ENCODE assay signal across 8 mouse cellular contexts in the genomic region with DNA sequence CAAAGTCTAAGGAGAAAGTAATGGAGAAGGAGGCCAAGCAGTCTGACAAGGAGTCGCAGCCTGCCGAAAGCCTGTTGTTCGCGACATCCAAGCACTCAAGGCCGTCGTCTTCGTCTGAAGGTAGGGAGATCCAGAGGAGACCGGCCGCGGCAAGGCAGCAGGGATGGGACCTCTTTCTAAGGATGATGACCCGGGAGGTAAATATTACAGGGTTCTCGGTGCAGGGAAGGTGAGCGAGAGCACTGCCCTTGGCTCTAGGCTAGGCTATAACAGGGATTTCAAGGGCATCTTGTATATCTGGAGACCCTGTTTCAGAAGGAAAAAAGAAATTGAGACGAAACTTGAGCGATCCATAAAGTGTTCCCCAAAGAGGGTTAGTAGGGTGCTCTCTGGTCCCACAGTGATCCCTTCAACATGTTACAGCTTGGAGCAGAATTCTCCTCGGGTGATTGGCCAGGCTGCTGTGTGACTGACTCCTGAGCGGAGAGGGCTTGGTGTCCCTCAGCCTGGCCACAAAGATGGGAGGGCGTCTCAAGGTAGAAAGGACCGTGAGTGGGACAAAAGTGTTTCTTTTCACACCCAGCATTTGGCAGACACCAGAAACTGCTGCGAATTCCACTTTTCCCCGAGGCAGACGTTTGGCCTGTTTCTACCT. TPM values are rescaled to one million over a fixed set of nuclear protein-coding genes. Genes with fewer than 3 reads are reported as not detected.
DNase-seq lines count a peak whose midpoint lies in the region; ATAC-seq and TF ChIP-seq lines count a peak whose summit lies in the region.

No protein-coding gene starts in this region.

- peak overlapping the region; percentile 87 for H3K27ac ChIP-seq in forebrain, embryonic 10.5 days
- peak overlapping the region; percentile 88 for H3K27ac ChIP-seq in limb, embryonic 10.5 days
- H3K27ac ChIP-seq in neural tube, embryonic 14.5 days (ENCODE audit: low read depth, low read length) = peak overlapping the region; percentile 4; the same call in 1 of the 2 replicates

- DNase-seq in lung, adult 2 months = no peak
- DNase-seq in lung, postnatal 10 days = no peak
- DNase-seq in forebrain, embryonic 10.5 days (ENCODE audit: extremely low spot score, low spot score) = no peak
- no peak for DNase-seq in limb, embryonic 10.5 days (ENCODE audit: low spot score)
- no peak for DNase-seq in thymus, postnatal 14 days
- no peak for DNase-seq in thymus, adult 18-20 months

- TF ChIP-seq CTCF in lung, adult 2 months (IDR thresholded peaks at IDR 0.05; ENCODE audit: insufficient read depth, low read length) = no peak

- H3K9me3 ChIP-seq in forebrain, embryonic 10.5 days = no peaks in the 10 kb centered on the region
- H3K9me3 ChIP-seq in limb, embryonic 10.5 days (replicated peaks) = no peaks in the 10 kb centered on the region
- no peaks in the 10 kb centered on the region for H3K9me3 ChIP-seq in neural tube, embryonic 14.5 days (ENCODE audit: control insufficient read depth, low read length)

- H3K36me3 ChIP-seq in forebrain, embryonic 10.5 days (replicated peaks) = peaks cover 28% of the 10 kb centered on the region
- H3K36me3 ChIP-seq in limb, embryonic 10.5 days = peaks cover 31% of the 10 kb centered on the region
- peaks cover 18% of the 10 kb centered on the region for H3K36me3 ChIP-seq in neural tube, embryonic 14.5 days (ENCODE audit: control insufficient read depth, insufficient read depth, low read length)

- peak overlapping the region; percentile 71 for H3K4me2 ChIP-seq in neural tube, embryonic 14.5 days (ENCODE audit: low read depth, low read length)

- TF ChIP-seq POLR2A in lung, adult 2 months (IDR thresholded peaks at IDR 0.05; ENCODE audit: borderline replicate concordance, extremely low read depth, low read depth, low read length) = no peak

- ATAC-seq in neural tube, embryonic 14.5 days (ENCODE audit: low read depth) = peak; percentile 29
- ATAC-seq in CD4-positive, CD25-positive, alpha-beta regulatory T cell, adult 4 months = no peak

- 0 out of 2 replicates have a peak, but pooled peaks cover 2% of the 10 kb centered on the region for H3K4me1 ChIP-seq in lung, adult 2 months (ENCODE audit: control insufficient read depth, insufficient read depth, low read length)
- H3K4me1 ChIP-seq in forebrain, embryonic 10.5 days = peaks cover 28% of the 10 kb centered on the region
- H3K4me1 ChIP-seq in limb, embryonic 10.5 days = peaks cover 29% of the 10 kb centered on the region
- peaks cover 14% of the 10 kb centered on the region for H3K4me1 ChIP-seq in neural tube, embryonic 14.5 days (ENCODE audit: control insufficient read depth, insufficient read depth, low read length)

- H3K9ac ChIP-seq in neural tube, embryonic 14.5 days (replicated peaks; ENCODE audit: low read depth, low read length) = peak overlapping the region; percentile 97

- no peaks in the 10 kb centered on the region for H3K27me3 ChIP-seq in forebrain, embryonic 10.5 days (ENCODE audit: poor library complexity, severe bottlenecking)
- no peaks in the 10 kb centered on the region for H3K27me3 ChIP-seq in limb, embryonic 10.5 days (ENCODE audit: low read depth, poor library complexity, severe bottlenecking)
- H3K27me3 ChIP-seq in neural tube, embryonic 14.5 days (ENCODE audit: control insufficient read depth, insufficient read depth, low read length) = no peaks in the 10 kb centered on the region

- WGBS in lung, adult 2 months = 16% methylated on average over 22 of the region's 22 CpGs
- 26% methylated on average over 22 of the region's 22 CpGs for WGBS in forebrain, embryonic 10.5 days
- 16% methylated on average over 22 of the region's 22 CpGs for WGBS in limb, embryonic 10.5 days
- WGBS in neural tube, embryonic 14.5 days = 19% methylated on average over 22 of the region's 22 CpGs

- peak overlapping the region; percentile 89 for H3K4me3 ChIP-seq in lung, adult 2 months (replicated peaks; ENCODE audit: extremely low read depth, low read depth, low read length)
- H3K4me3 ChIP-seq in forebrain, embryonic 10.5 days = peak overlapping the region; percentile 97
- peak overlapping the region; percentile 98 for H3K4me3 ChIP-seq in limb, embryonic 10.5 days
- peak overlapping the region; percentile 92 for H3K4me3 ChIP-seq in neural tube, embryonic 14.5 days (ENCODE audit: low read depth, low read length)

RNA-seq across cellular contexts. Expression of gene Spata33, which starts 0.6 kb away (rescaled TPM):
- 2.8 and 3.1 TPM in 2 replicates for polyA plus RNA-seq in lung, adult 2 months (2012; rRNA removed)
- polyA plus RNA-seq in forebrain, embryonic 10.5 days (2016; fragmentation: Nextera tagmentation; extraction: Ambion mirVana) = 5.2 and 5.8 TPM in 2 replicates
- 3.1 and 6.2 TPM in 2 replicates for polyA plus RNA-seq in limb, embryonic 10.5 days (2016; fragmentation: Nextera tagmentation; extraction: Ambion mirVana)
- 6.0 and 6.5 TPM in 2 replicates for polyA plus RNA-seq in neural tube, embryonic 14.5 days (2014; fragmentation: Nextera tagmentation; extraction: Ambion mirVana)
- not detected for polyA plus RNA-seq in CD4-positive, CD25-positive, alpha-beta regulatory T cell, adult 4 months (2017; shearing (Covaris generic))

RNA-seq across cellular contexts. Expression of gene Chmp1a, which starts 0.7 kb away (rescaled TPM):
- polyA plus RNA-seq in lung, adult 2 months (2012; rRNA removed) = 73.2 and 99.8 TPM in 2 replicates
- 137 and 144 TPM in 2 replicates for polyA plus RNA-seq in forebrain, embryonic 10.5 days (2016; fragmentation: Nextera tagmentation; extraction: Ambion mirVana)
- polyA plus RNA-seq in limb, embryonic 10.5 days (2016; fragmentation: Nextera tagmentation; extraction: Ambion mirVana) = 127 and 130 TPM in 2 replicates
- polyA plus RNA-seq in neural tube, embryonic 14.5 days (2014; fragmentation: Nextera tagmentation; extraction: Ambion mirVana) = 123 and 147 TPM in 2 replicates
- polyA plus RNA-seq in CD4-positive, CD25-positive, alpha-beta regulatory T cell, adult 4 months (2017; shearing (Covaris generic)) = 100 to 1,000 TPM; 157 to 276 TPM

RNA-seq across cellular contexts. Expression of gene Cdk10, which starts 11.4 kb away (rescaled TPM):
- polyA plus RNA-seq in lung, adult 2 months (2012; rRNA removed) = 48.5 and 60.3 TPM in 2 replicates
- 36.8 and 40.3 TPM in 2 replicates for polyA plus RNA-seq in forebrain, embryonic 10.5 days (2016; fragmentation: Nextera tagmentation; extraction: Ambion mirVana)
- 33.6 and 34.7 TPM in 2 replicates for polyA plus RNA-seq in limb, embryonic 10.5 days (2016; fragmentation: Nextera tagmentation; extraction: Ambion mirVana)
- 43.6 and 45.2 TPM in 2 replicates for polyA plus RNA-seq in neural tube, embryonic 14.5 days (2014; fragmentation: Nextera tagmentation; extraction: Ambion mirVana)
- 10 to 100 TPM; 21.0 to 32.5 TPM for polyA plus RNA-seq in CD4-positive, CD25-positive, alpha-beta regulatory T cell, adult 4 months (2017; shearing (Covaris generic))

RNA-seq across cellular contexts. Expression of gene Spata2l, which starts 22.8 kb away (rescaled TPM):
- polyA plus RNA-seq in lung, adult 2 months (2012; rRNA removed) = 8.3 and 9.6 TPM in 2 replicates
- 1.4 and 1.8 TPM in 2 replicates for polyA plus RNA-seq in forebrain, embryonic 10.5 days (2016; fragmentation: Nextera tagmentation; extraction: Ambion mirVana)
- polyA plus RNA-seq in limb, embryonic 10.5 days (2016; fragmentation: Nextera tagmentation; extraction: Ambion mirVana) = 0.75 and 1.6 TPM in 2 replicates
- 7.0 and 7.3 TPM in 2 replicates for polyA plus RNA-seq in neural tube, embryonic 14.5 days (2014; fragmentation: Nextera tagmentation; extraction: Ambion mirVana)
- polyA plus RNA-seq in CD4-positive, CD25-positive, alpha-beta regulatory T cell, adult 4 months (2017; shearing (Covaris generic)) = 1 to 10 TPM; 6.0 to 9.2 TPM

RNA-seq across cellular contexts. Expression of gene Dpep1, which starts 27.2 kb away (rescaled TPM):
- polyA plus RNA-seq in lung, adult 2 months (2012; rRNA removed) = 210 and 267 TPM in 2 replicates
- polyA plus RNA-seq in forebrain, embryonic 10.5 days (2016; fragmentation: Nextera tagmentation; extraction: Ambion mirVana) = 10.1 and 11.4 TPM in 2 replicates
- polyA plus RNA-seq in limb, embryonic 10.5 days (2016; fragmentation: Nextera tagmentation; extraction: Ambion mirVana) = 7.8 and 8.4 TPM in 2 replicates
- polyA plus RNA-seq in neural tube, embryonic 14.5 days (2014; fragmentation: Nextera tagmentation; extraction: Ambion mirVana) = not detected in 2 replicates
- polyA plus RNA-seq in CD4-positive, CD25-positive, alpha-beta regulatory T cell, adult 4 months (2017; shearing (Covaris generic)) = not detected

Comparison
In these comparisons a context has a peak if more than half of its experiments do, and no peak if none do; other contexts are left out.
1. H3K27ac ChIP-seq: peak in every context shown above with its lines; median percentile 88 in limb, embryonic 10.5 days; 87 in forebrain, embryonic 10.5 days; 4 in neural tube, embryonic 14.5 days.